Mouse (Mus musculus) heart, embryonic 14.5 days (tissue): Measurements from ENCODE around the gene Gm13889. TPM values are rescaled to one million over a fixed set of nuclear protein-coding genes. Genes with fewer than 3 reads are reported as not detected.

Experiments
- ATAC-seq: fragments of 200-750 bp; cut with Nextera tagmentation; 2 replicates; pipeline ENCODE4 v1.8.0; 2017; ENCODE audit warnings: low read depth, moderate TSS enrichment; ENCODE audit not compliant: insufficient number of reproducible peaks, insufficient read depth, low FRiP score
- H3K27ac ChIP-seq, 2 experiments: fragments of 200-500 bp in 1 of 2; fragments of 300-500 bp in 1 of 2; sonication (generic) in 1 of 2; replicated peaks in 1 of 2; 2 replicates each; pipeline ENCODE4 v1.5.1; 2012 to 2014; ENCODE audit warnings: low read depth in 2 of 2, low read length in 2 of 2, control low read depth in 1 of 2, mild to moderate bottlenecking in 1 of 2, mixed read lengths in 1 of 2; ENCODE audit not compliant: control insufficient read depth in 1 of 2, insufficient read depth in 1 of 2
- H3K27me3 ChIP-seq: fragments of 300-500 bp; sonication (generic); 2 replicates; pipeline ENCODE4 v1.6.1; 2014; ENCODE audit warnings: mild to moderate bottlenecking, low read length, control low read depth; ENCODE audit not compliant: control insufficient read depth, insufficient read depth
- H3K36me3 ChIP-seq: fragments of 300-500 bp; sonication (generic); 2 replicates; pipeline ENCODE4 v1.6.1; 2014; ENCODE audit warnings: mild to moderate bottlenecking, control low read depth, low read length, mixed read lengths; ENCODE audit not compliant: control insufficient read depth, insufficient read depth
- H3K4me1 ChIP-seq, 2 experiments: fragments of 200-500 bp in 1 of 2; fragments of 300-500 bp in 1 of 2; sonication (generic) in 1 of 2; 2 replicates each; pipeline ENCODE4 v1.6.1; 2012 to 2014; ENCODE audit warnings: low read length in 2 of 2, control low read depth in 1 of 2, mixed read lengths in 1 of 2; ENCODE audit not compliant: control insufficient read depth in 2 of 2, insufficient read depth in 2 of 2
- H3K4me2 ChIP-seq: fragments of 300-500 bp; sonication (generic); 2 replicates; pipeline ENCODE4 v1.6.1; 2014; ENCODE audit warnings: mild to moderate bottlenecking, low read length
- H3K4me3 ChIP-seq, 2 experiments: fragments of 200-500 bp in 1 of 2; fragments of 300-500 bp in 1 of 2; sonication (generic) in 1 of 2; 2 replicates each; pipeline ENCODE4 v1.5.1; 2012 to 2014; ENCODE audit warnings: low read length in 2 of 2, mild to moderate bottlenecking in 2 of 2, control low read depth in 1 of 2, low read depth in 1 of 2, moderate library complexity in 1 of 2; ENCODE audit not compliant: control insufficient read depth in 1 of 2, insufficient read depth in 1 of 2
- H3K9ac ChIP-seq: fragments of 300-500 bp; sonication (generic); 2 replicates; pipeline ENCODE4 v1.6.1; 2014; ENCODE audit warnings: mild to moderate bottlenecking, low read length
- H3K9me3 ChIP-seq: fragments of 300-500 bp; sonication (generic); 2 replicates; pipeline ENCODE4 v1.6.1; 2016; ENCODE audit warnings: low read length, control low read depth; ENCODE audit not compliant: control insufficient read depth
- WGBS: fragments of 180-500 bp; shearing (Covaris S2); extraction: QIAGEN DNeasy Blood & Tissue Kit; methylation state at CpG from one replicate; pipeline ENCODE4 v1.1.7; 2014; 5-methylcytosine and 5-hydroxymethylcytosine counted together
- polyA plus RNA-seq: library from polyadenylated mRNA; unstranded; fragments of >200 nt; fragmentation: Nextera tagmentation; extraction: Ambion mirVana; gene quantifications from 2 replicates; pipeline ENCODE4 v1.2.1, GENCODE M21; 2014

Gm13889 gene
- polyA plus RNA-seq, result 8.3 and 9.9 TPM in 2 replicates

DNA sequence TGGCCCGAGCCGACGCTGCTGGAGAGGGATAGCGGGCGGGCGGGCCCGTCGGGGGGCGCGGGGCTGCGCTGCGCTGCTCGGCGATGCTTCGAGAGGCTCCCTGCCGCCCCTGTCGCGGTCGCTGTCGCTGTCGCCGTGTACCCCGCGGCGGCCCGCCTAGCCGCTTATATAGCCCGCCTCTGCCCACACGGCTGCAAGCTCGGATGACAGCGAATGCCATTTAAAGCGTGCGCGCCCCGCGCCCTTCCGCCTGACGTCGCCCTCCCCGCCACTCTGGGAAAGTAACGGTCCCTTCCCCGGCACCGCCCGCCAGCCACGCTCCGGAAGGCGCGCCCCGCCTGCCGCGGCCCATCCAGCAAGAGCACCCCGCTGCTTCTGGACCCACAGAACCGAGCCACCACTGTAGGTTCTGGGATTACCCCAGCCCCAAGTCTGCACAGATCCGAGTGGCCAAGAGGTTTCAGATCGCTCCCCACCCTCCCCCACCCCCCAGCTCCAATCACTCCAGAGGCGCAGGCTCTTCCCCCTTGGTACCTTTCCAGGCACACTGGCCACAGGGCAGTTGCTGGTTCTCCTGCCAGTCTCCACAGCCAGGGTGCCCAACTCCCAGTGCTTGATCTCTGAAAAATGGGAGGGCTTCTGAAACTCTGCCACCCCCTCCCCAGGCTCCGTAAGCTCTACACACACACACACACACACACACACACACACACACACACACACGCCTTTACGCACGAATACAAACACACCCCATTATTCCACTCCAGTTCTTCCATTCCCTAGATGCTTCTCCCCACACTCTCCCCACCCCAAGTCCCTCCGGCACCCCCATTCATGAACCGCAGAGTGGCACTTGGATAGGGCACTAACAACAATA is at the start of gene Gm13889:
Gm13889 (minus strand) TSS at position 294 of the 877 bp plus-strand sequence.
- Histone ChIP-seq H3K9ac (peak within 1 kb of the TSS; percentile 72), H3K4me1 (peaks cover 9 to 13% of the 10 kb centered on the region in 2 experiments), H3K27me3 (peaks cover 44% of the 10 kb centered on the region), H3K27ac (peak within 1 kb of the TSS in 1 of 2 experiments; percentile 15; a peak in 1 of 4 replicates), H3K9me3 (no peaks in the 10 kb centered on the region), H3K4me2 (peak within 1 kb of the TSS; percentile 84), H3K4me3 (peak within 1 kb of the TSS; percentile 54 to 57), H3K36me3 (no peaks in the 10 kb centered on the region)
- peak; percentile 69 for ATAC-seq
- 12% methylated on average over 34 of the region's 62 CpGs for WGBS

DNA sequence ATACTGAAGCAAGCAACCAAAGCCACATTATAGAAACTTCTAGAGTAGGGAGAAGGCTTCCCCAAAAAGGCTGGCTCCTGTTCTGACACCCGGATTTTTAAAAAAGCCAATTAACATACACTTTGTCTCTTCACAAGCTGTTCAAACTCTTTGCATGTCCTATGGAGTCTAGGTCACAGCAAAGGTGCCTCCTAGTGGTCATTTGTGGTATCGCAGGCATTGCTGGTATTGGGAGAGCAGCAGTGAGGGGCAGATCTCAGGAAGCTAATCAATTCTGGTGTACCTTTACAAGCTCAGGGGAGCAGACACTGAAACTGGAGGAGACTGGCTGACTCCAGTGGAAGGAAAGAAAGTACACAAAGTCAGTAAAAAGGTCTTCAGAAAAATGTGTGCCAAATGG is 45.3 kb upstream of the Gm13889 start:
- no peak overlapping the region for H3K4me3 ChIP-seq
- no peaks in the 10 kb centered on the region for H3K27me3 ChIP-seq
- H3K27ac ChIP-seq, result no peak overlapping the region
- no peak overlapping the region for H3K9ac ChIP-seq
- no peak overlapping the region for H3K4me2 ChIP-seq
- 4% methylated on average over 2 of the region's 2 CpGs for WGBS
- ATAC-seq, result no peak
- H3K4me1 ChIP-seq, result no peaks in the 10 kb centered on the region; a peak in 1 of 4 replicates
- H3K9me3 ChIP-seq, result no peaks in the 10 kb centered on the region
- H3K36me3 ChIP-seq, result peaks cover 94% of the 10 kb centered on the region

DNA sequence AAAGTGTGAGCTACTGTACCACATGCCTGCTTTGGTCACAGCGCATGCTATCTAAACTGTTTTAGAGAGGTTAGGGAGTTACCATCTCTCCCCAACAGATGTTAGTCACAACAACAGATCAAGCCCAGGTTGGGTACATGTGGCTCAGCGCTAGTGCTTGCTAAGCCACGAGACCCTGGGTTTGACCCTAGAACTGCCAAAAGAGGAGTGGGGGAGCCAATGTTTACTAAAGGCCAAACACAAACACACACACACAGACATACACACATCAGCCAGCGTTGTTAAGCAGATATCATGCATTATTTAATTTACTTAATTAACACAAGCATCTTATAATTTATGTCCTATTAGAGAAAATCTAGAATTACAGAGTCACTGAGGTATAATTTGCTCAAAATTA is 44.9 kb upstream of the Gm13889 start:
- H3K4me1 ChIP-seq, result no peaks in the 10 kb centered on the region; a peak in 1 of 4 replicates
- peaks cover 94% of the 10 kb centered on the region for H3K36me3 ChIP-seq
- 73% methylated on average over 4 of the region's 4 CpGs for WGBS
- no peaks in the 10 kb centered on the region for H3K9me3 ChIP-seq
- H3K4me3 ChIP-seq, result no peak overlapping the region
- no peak overlapping the region for H3K27ac ChIP-seq
- ATAC-seq, result no peak
- no peak overlapping the region for H3K9ac ChIP-seq
- no peaks in the 10 kb centered on the region for H3K27me3 ChIP-seq
- H3K4me2 ChIP-seq, result no peak overlapping the region

DNA sequence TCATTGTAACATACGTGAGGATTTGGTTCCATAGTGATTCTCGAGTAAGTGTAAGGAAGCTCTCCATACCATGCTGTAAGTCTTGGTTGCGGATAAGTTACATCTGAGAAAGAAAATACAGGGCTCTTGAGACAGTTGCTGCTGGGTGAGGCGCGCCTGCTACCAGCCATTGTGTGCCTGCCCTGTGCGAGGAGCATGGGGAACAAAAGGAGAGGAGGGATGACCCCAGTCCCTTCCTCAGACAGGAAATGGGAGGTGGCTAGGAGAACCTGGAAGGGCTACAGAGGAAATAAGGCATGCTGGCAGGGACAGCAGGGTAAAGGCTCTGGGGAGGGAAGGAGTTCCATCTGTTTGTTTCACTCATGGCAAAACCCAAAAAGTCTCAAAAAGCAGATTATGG is 44.4 kb upstream of the Gm13889 start:
- no peaks in the 10 kb centered on the region; a peak in 1 of 4 replicates for H3K4me1 ChIP-seq
- H3K27me3 ChIP-seq, result no peaks in the 10 kb centered on the region
- peaks cover 94% of the 10 kb centered on the region for H3K36me3 ChIP-seq
- ATAC-seq, result no peak
- 81% methylated on average over 6 of the region's 6 CpGs for WGBS
- H3K27ac ChIP-seq, result 0 out of 4 replicates have a peak overlapping the region, but pooled peaks of 1 of the 2 experiments have one; percentile 10
- H3K4me2 ChIP-seq, result no peak overlapping the region
- H3K9ac ChIP-seq, result no peak overlapping the region
- no peaks in the 10 kb centered on the region for H3K9me3 ChIP-seq
- no peak overlapping the region for H3K4me3 ChIP-seq

DNA sequence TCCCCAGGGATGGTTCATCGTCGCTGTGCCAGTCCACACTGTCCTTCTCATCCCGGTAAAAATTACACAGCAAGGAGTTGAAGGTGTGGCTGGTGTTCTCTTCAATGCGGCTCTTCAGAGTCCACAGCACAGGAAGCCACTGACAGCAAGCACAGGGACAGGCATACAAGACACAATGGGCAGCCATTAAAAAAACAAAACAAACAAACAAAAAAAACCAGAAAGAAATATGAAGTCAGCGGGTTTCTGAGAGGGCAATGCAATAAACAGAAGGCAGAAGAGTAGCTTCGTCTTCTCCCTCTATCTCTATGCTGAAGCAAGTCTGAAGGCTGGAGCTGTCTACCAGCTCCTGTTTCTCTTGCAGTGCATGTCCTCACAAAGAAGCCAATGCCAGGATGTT is 39.3 kb upstream of the Gm13889 start, which contains the start of gene Gm27027:
Gm27027 (minus strand) TSS at position 101 of the 400 bp plus-strand sequence.
- Histone ChIP-seq H3K27ac (no peak within 1 kb of the TSS), H3K9me3 (no peaks in the 10 kb centered on the region), H3K4me2 (no peak within 1 kb of the TSS), H3K36me3 (peaks cover 91% of the 10 kb centered on the region), H3K27me3 (no peaks in the 10 kb centered on the region), H3K9ac (no peak within 1 kb of the TSS), H3K4me1 (peaks cover 12 to 34% of the 10 kb centered on the region in 2 experiments), H3K4me3 (no peak within 1 kb of the TSS)
- no peak for ATAC-seq
- 92% methylated on average over 6 of the region's 6 CpGs for WGBS

DNA sequence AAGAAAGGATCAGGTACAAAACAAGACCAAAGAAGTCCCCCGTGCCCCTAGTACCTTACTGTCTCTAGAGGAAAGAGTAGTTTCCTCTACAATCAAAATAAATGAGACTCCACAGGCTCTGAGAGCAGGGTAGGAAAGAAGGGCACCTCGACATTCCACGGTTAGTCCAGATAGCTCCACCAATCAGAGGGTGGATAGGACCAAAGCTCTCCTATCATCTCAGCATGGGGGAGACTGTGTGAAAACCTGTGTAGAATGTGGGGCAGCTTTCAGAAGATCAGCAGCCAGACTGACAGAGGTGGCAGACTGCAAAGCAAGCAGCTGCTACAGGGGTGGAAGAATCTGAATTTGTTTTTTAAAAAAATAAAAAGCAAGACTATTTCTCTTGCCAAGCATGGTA is 35.8 kb upstream of the Gm13889 start:
- peak overlapping the region in 1 of 2 experiments; percentile 10; a peak in 1 of 4 replicates for H3K27ac ChIP-seq
- H3K36me3 ChIP-seq, result peaks cover 91% of the 10 kb centered on the region
- H3K9me3 ChIP-seq, result no peaks in the 10 kb centered on the region
- WGBS, result 27% methylated on average over 3 of the region's 3 CpGs
- ATAC-seq, result no peak
- no peak overlapping the region for H3K4me3 ChIP-seq
- H3K4me2 ChIP-seq, result no peak overlapping the region
- no peak overlapping the region; the same call in 1 of the 2 replicates for H3K9ac ChIP-seq
- H3K27me3 ChIP-seq, result no peaks in the 10 kb centered on the region
- H3K4me1 ChIP-seq, result peaks cover 12 to 36% of the 10 kb centered on the region in 2 experiments

DNA sequence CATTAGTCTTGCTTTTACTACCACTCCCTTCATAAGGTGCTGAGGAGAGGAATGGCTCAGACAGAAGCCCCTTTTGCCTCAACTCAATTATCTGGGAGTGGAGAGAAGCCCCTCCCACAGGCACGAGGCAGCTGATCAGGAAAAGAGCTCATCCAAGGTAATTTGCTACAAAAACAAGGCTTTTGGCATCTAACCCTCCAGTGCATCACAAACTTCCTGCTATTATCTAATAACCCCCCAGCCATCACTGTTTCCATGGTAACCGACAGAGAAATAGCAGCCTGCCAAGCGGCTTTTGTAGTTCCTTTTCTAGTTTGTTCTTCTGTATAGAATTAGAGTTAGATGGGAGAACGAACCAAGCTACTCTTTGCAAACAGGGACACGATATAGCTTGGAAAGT is 35.3 kb upstream of the Gm13889 start:
- H3K9ac ChIP-seq, result no peak overlapping the region
- 57% methylated on average over 5 of the region's 5 CpGs for whole genome bisulfite sequencing
- H3K4me3 ChIP-seq, result no peak overlapping the region
- peaks cover 12 to 36% of the 10 kb centered on the region in 2 experiments for H3K4me1 ChIP-seq
- H3K4me2 ChIP-seq, result no peak overlapping the region
- peak overlapping the region; percentile 10 to 58; a peak in 2 of 4 replicates for H3K27ac ChIP-seq
- no peak for ATAC-seq
- H3K27me3 ChIP-seq, result no peaks in the 10 kb centered on the region
- H3K36me3 ChIP-seq, result peaks cover 91% of the 10 kb centered on the region
- H3K9me3 ChIP-seq, result no peaks in the 10 kb centered on the region
